Mouse (Mus musculus) right cerebral cortex, postnatal 14 days (tissue): ENCODE results near the gene Scyl1.
A peak's percentile ranks its signal among the peaks of the same experiment; 100 is the strongest.

Experiments used
- DNase-seq: peaks from one replicate; pipeline ENCODE4 v3.0.0; 2022

The Scyl1 gene

DNA sequence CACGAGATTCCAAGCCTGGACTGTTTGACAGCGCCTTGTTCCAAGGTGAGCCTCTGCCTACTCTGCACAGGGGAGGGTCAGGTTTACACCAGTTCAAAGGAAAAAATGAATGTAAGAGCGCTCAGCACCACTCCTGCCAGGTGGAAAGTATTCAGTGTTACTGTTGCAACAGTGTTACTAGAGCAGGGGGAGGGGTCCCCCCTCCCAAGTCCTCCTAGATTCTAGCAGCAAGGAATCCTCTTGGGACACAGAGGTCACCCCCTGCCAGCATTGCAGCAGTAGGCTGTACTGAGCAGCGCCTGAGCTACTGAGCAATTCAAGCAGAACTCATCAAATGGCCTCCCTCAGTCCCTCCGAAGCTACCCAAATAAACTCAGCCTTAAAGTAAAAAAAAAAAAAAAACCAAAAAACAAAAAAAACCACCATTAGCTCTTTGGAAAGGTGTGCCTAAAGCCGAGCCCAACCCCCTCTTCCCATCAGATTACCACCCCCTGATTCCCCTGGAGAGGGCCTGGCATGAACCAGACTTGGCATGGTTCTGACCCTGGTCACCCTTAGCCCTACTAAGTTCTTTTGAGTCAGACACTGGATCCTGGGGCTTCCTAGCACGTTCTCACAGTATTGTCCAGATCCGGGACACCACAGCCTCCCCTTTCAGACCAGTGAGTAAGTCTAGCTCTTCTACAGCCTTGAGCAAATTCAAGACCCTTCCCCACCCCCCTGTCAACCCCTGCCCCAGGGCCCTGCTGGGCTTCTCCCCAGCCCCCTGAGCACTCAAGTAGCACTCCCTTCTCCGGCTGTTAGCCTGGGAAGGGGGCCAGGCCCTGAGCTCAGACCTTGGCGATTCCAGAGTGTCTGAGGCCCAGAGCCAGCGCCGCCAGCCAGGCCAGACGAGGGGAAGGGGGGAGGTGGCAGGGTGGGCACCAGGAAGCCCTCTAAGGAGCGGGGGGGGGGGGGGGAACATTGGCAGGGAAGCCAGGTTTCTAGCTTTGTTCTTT lies 30.6 kb downstream of the Scyl1 start, which contains the start of gene Ltbp3:
TSS of gene Ltbp3 (plus strand) at position 585 of the 998 bp plus-strand sequence.
- DNase-seq = no peak

DNA sequence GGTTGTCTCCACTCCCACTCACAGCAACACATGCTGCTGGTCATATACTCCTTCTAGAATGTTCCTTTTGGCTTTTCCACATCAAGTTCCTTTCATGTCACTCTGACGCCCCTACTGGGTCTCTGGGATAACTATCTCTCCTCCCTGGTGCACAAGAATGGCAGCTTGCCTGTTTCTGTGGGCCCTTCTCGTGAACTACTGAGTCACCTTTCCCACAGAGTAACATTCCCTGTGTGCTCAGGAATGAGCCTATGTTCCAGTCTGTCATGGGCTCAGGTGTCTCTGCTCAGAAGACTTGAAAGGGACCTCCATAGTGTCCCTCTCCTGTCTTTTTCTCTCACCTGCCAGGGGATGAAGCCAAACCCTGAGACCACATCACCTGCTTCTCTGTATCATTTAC lies 31.8 kb downstream of the Scyl1 start:
- no peak for DNase-seq

DNA sequence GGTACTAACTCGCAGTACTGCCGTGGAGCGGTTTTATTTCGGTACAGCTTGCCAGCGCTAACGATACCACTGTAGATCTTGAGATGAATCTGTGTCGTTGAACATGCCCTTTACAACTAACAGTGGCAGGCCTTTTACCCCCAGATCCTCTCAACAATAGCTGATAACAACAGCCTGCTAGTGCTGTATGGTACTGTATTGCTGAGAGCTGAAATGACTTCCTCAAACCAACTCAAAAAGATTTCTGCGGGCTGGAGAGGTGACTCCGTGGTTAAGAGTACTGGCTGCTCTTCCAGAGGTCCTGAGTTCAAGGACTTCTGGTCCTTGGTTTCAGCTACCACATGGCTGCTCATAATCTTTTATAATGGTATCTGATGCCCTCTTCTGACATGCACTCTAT lies 36.9 kb downstream of the Scyl1 start:
- DNase-seq = no peak

- peak; percentile 93 for DNase-seq
Observed at GRCm38 (mm10) chr19:5731264-5731978, 39.8 kb downstream of the Scyl1 start.

GRCm38 (mm10) chr19:5730314-5731186 lies 40.7 kb downstream of the Scyl1 start:
- peak; percentile 44 for DNase-seq

GRCm38 (mm10) chr19:5729444-5729815 lies 41.8 kb downstream of the Scyl1 start, which contains the start of gene Fam89b:
Gene Fam89b (minus strand): TSS chr19:5729653.
- peak; percentile 80 for DNase-seq

- DNase-seq = peak; percentile 76
Observed at GRCm38 (mm10) chr19:5728631-5729443, 42.4 kb downstream of the Scyl1 start.

DNA sequence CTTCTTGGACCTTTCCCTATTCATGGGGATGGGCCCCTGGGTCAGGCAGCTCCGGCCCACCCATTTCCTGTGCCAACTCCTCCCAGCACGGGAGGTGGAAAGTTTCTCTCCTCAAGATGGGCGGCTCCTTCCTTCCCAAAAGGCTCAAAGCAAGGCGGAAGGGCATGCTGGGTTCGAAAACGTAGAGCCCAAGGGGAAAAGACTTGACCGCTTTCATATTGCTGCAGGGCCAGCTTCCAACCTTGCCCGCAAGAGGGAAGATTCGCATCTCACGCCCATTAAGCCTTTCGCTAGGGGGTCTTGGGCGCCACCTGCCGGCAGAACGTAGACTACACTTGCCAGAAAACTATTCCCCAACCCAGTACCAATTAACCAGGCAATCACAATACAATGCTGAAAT lies 43.5 kb downstream of the Scyl1 start:
- peak; percentile 90 for DNase-seq

- DNase-seq = no peak
Observed at GRCm38 (mm10) chr19:5726961-5727578, 44.1 kb downstream of the Scyl1 start.

DNA sequence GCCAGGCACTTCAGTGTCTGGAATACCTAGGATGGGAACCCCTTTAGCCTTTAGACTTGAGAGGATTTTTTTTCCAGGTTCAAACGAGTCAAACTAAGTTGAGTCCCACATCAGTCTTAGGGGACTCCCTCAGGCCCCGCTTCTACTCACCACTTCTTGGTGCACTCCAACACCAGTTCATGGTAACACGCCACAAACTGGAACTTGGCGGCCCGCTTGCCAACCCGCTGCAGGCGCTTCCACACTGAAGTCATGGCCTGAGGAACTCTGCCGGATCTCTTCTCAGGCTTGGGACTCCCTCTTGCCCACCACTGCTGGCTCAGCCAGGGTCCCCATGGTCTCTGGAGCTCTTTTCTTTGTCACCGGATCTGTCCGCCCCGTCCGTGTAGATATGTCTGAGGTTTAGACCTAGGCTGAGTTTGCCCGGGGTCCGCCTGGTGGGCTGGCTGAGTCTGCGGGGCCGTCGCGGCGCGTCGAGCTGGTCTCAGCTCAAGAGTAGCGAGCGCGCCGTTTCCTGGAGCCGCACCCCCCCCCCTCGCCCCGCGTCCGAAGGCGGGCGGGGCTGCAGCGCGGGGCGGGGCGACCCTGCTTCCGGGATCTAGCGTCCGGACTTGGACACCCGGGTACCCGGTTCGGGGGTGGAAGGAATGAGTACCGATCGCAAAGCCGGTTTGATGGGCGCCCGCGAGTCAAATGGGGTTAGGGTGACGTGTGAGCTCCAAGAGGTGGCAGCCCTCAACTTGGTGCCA lies 45.3 kb downstream of the Scyl1 start, which contains the start of gene Ehbp1l1:
TSS of gene Ehbp1l1 (minus strand) at position 551 of the 749 bp plus-strand sequence.
- peak; percentile 42 for DNase-seq

DNA sequence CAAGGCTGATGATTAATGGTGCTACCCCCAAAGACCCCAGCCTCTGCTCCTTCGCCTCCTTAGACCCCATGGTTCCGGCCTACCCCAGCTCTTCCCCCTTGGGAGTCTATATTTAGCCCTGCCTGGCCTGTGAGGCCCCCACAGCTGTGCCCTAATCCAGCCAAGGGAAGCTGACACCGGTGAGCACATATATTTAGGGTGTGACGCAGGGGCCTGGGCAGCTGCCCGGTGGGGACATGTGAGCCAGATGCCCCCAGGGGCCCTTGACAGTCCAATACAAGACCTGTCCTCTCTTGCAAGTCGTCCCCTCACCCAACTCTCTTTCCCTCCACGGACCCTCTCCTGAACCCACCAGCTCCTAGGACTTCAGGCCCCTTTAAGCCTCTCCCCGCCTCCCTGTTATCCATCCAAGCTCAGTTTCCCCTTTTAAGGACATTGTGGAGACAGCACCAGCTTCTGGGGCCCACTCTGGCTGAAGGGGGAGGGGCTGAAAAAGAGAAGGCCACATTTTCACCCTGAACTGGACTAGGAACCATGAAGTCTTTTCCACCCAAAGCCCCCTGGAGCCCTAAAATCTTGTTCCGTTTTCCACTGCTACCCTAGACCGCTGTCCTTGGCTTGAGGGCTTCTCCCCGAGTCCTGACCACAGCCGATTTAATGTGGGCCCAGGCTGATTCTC lies 46.1 kb downstream of the Scyl1 start:
- DNase-seq = no peak

- no peak for DNase-seq
Observed at GRCm38 (mm10) chr19:5724549-5724941, 46.7 kb downstream of the Scyl1 start.

- DNase-seq = no peak
Observed at GRCm38 (mm10) chr19:5723934-5724548, 47.2 kb downstream of the Scyl1 start.

DNA sequence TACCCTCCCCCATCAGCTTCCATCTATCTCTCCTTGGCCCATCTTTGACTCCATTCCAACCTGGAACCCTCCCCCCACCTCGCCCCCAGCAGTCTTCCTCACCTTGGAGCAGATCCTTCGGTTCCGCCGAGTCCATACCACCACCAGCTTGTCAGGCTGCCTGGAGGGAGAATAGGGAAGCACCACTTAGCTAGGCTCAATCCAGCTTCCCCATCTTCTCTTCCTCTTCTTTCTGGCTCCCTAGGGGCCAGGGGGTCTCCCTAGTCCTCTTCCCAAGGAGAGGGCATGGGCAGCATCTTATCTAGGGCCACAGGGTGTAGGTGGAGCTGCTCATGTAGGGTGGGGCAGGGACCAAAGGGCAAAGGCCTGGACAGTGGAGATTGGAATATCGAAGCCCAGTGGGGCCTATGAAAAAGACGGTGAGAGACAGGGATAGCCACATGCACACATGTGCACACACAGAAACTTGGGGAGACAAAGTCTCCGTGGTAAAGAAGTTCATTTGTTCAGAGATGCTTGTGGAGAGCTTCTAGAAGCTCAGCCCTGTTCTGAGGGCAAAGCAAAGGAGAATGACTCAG lies 48.3 kb downstream of the Scyl1 start:
- DNase-seq = no peak

DNA sequence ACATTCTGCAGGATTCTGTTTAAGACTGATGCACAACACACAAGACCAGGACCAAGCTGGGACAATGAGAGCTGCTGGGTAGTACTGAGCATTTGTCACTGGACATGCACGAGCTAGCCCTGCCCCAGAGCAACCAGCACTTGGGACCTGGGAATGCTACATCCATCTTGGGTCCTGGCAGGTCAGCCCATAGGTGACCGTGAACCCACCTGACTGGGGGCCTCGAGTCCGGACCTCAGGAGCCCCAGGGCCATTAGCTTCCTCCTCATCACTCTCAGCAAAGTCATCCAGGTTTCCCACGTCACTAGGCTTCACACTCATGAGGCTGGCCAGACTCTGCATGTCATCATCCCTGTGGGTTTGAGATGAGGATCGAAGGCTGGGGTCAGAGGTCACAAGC lies 50.0 kb downstream of the Scyl1 start:
- no peak for DNase-seq

- DNase-seq = no peak
Observed at GRCm38 (mm10) chr19:5716955-5717354, 54.3 kb downstream of the Scyl1 start.

DNA sequence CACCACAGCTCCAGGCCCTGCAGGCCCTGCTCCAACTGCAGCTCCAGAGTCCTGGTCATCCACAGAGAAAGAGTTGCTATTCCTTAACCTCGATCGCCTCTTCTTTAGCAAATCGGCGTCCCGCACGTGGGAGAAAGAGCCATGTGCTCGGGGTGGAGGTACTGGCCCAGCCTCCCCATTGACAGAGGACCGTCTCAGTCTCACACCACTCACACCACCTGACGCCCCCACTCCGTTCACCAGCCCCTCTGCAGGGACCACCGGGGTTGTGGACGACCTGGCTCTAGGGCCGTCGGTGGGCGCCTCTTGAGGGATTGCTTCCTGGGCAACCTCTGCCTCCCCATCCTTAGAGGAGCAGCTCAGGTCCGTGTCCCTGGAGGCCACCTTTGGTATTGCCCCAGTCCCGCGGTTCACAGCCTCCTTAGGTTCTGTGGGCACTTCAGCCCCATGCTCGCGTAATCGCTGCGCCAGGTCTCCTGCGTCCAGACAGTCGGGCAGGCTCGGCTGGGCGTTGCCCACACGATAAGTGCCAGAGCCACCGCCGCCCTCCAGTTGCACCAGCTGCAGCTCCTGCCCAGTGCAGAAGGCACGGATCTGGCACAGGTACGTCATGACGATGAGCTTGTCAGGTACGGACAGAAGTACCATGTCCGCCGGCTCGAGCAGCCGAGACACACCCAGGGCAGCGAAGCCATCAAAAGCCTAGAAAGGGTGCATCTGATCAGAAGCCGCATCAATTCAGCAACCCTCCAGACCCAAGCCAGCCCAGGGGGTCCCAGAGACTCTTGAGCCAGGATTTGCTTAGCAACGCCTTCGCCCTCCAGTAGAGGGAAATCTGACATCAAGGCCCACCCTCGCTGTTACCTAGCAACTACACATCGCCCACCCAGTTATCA lies 55.2 kb downstream of the Scyl1 start:
- DNase-seq = peak; percentile 60

DNA sequence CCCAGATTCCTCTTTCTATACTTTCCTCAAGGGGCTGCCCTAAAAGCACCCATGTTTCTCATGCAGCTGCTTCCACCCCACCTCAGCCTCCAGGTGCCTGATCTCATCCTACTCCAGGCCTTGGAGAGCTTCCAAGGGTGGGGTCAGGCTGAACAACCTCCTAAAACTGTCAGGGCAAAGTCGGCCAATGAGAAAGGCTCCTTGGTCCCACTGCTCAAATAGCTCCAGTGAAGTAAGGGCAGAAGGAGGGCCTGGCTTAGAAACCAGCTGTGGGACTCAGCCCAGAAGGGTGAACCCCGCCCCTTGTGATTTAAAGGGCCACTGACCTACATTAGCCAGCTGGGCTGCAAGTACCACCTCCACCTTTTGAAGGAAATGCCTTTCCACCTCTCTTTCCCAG lies 57.5 kb downstream of the Scyl1 start:
- no peak for DNase-seq
